Comparison of ENCODE assay signal across 26 mouse cellular contexts in genomic region chr6:138620786-138621185, GRCm38 (mm10). TPM values are rescaled to one million over a fixed set of nuclear protein-coding genes. Genes with fewer than 3 reads are reported as not detected.
DNase-seq lines count a peak whose midpoint lies in the region; ATAC-seq lines count a peak whose summit lies in the region.
"Had no signal": no experiment of that assay in that cellular context is flagged by ENCODE, and none has a peak within 500 bp of the region (broad histone marks: within the 10 kb centered on the region; RNA-seq: fewer than 3 reads in every experiment).

No protein-coding gene starts in this region.

- ATAC-seq in erythroid progenitor cell, adult 5-6 weeks (replicated peaks; ENCODE audit: low FRiP score, poor library complexity, severe bottlenecking) = no peak
- ATAC-seq: CD4-positive, CD25-positive, alpha-beta regulatory T cell, adult 4 months; forebrain, embryonic 13.5 days; forebrain, embryonic 16.5 days; hindbrain, postnatal 0 days; inflammation-experienced regulatory T-cells, adult 6 months; intestine, embryonic 16.5 days had no signal

- peak; percentile 3 to 5 for DNase-seq in cerebellum, postnatal 14 days
- DNase-seq in cerebellum, adult 9-10 months = no peak
- DNase-seq in adrenal gland, postnatal 10 days = peak; percentile 6
- DNase-seq in adrenal gland, postnatal 36 days = peak; percentile 27 to 58
- DNase-seq in left cerebral cortex, adult 18-20 months (ENCODE audit: low spot score in 2 of 2) = no peak
- DNase-seq: cerebellum, adult 11 months; cerebellum, adult 8-10 months; cerebellum, postnatal 36 days; embryo, embryonic 11 days; gastrocnemius, postnatal 10 days; gastrocnemius, postnatal 36 days; heart, adult 2 months; heart, postnatal 14 days; heart, postnatal 4 days; kidney, adult 18-20 months had no signal

RNA-seq across cellular contexts. Expression of gene Igbp1b, which starts 37.6 kb away (rescaled TPM):
- total RNA-seq in adrenal gland, postnatal 10 days (2021) = not detected
- not detected for total RNA-seq in adrenal gland, postnatal 36 days (2021)
- total RNA-seq in erythroid progenitor cell, adult 5-6 weeks (2015; ENCODE audit: low replicate concordance) = not detected in 2 replicates
- not detected in 2 replicates for total RNA-seq in erythroid progenitor cell, adult 5-6 weeks (2017; ENCODE audit: low replicate concordance)
- total RNA-seq in left cerebral cortex, adult 18-20 months (2021) = under 1 TPM; 0.42 to 0.61 TPM
- total RNA-seq: adrenal gland, adult 18-20 months; gastrocnemius, adult 18-20 months; gastrocnemius, postnatal 10 days; gastrocnemius, postnatal 36 days; granulocyte monocyte progenitor cell, adult 5-6 weeks; heart, adult 2 months; heart, postnatal 14 days; heart, postnatal 4 days; hindbrain, postnatal 0 days; MEL had no signal

RNA-seq across cellular contexts. Expression of gene Lmo3, which starts 39.0 kb away (rescaled TPM):
- under 1 TPM; 0.91 to 0.99 TPM for total RNA-seq in adrenal gland, postnatal 10 days (2021)
- total RNA-seq in adrenal gland, postnatal 36 days (2021) = under 1 TPM; 0.50 to 0.56 TPM
- not detected in 2 replicates for total RNA-seq in erythroid progenitor cell, adult 5-6 weeks (2015; ENCODE audit: low replicate concordance)
- total RNA-seq in erythroid progenitor cell, adult 5-6 weeks (2017; ENCODE audit: low replicate concordance) = not detected in 2 replicates
- 100 to 1,000 TPM; 150 to 157 TPM for total RNA-seq in left cerebral cortex, adult 18-20 months (2021)
- total RNA-seq: gastrocnemius, postnatal 36 days; granulocyte monocyte progenitor cell, adult 5-6 weeks; heart, adult 2 months; heart, postnatal 14 days; MEL had no signal

Comparison
In these comparisons a context has a peak if more than half of its experiments do, and no peak if none do; other contexts are left out.
1. DNase-seq: peak in cerebellum, postnatal 14 days (2 of 2), adrenal gland, postnatal 10 days (single experiment) and adrenal gland, postnatal 36 days (2 of 2); none in cerebellum, adult 9-10 months (single experiment) and left cerebral cortex, adult 18-20 months (0 of 2).
2. RNA of gene Lmo3, which starts 39.0 kb away (total RNA-seq): 150 to 157 TPM in left cerebral cortex, adult 18-20 months; 0.91 to 0.99 TPM in adrenal gland, postnatal 10 days, 0.50 to 0.56 TPM in adrenal gland, postnatal 36 days and not detected in erythroid progenitor cell, adult 5-6 weeks; every median in the first group is over 10 times any median in the second.